Mouse (Mus musculus) lung, adult 2 months (tissue): ENCODE results near the gene Kcnv2.

Experiments
- CTCF ChIP-seq: fragments of 200-500 bp; IDR thresholded peaks from 2 replicates; pipeline ENCODE4 v1.5.1; 2011; ENCODE audit warnings: mild to moderate bottlenecking, low read length, control low read depth; ENCODE audit not compliant: insufficient read depth
- POLR2A ChIP-seq: fragments of 200-500 bp; IDR thresholded peaks from 2 replicates; pipeline ENCODE4 v1.6.1; 2011; ENCODE audit warnings: low read depth, mild to moderate bottlenecking, control low read depth, low read length, borderline replicate concordance; ENCODE audit errors: extremely low read depth

DNA sequence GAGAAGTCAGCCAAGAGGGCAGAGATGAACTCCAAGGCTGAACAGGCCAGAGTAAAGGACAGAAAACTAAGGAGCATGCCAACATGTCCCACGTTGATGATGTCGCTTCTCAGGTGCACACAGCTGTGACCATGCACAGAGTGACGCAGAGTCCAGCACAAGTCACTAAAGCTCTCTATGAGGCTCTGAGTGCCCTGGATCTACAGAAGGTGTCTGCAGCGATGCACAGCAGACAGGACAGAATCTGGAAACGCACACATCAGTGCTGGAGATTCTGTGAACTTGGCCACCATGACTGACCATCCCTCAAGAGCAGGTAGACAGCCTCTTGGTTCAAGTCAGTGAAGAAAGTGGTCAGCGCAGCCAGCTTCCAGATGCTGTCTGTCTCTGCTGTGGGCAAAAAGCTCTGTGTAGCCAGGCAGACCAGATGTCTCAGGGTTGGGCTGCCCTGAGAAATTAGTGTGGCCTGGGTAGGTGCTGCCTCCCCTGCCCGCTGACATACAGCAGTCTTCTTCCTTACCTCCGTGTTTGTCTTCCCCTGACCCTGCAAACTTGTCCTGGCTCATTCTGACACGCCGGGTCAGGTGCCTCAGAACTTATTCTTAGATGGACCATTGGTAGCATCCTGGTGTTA is 43.8 kb downstream of the Kcnv2 start:
- TF ChIP-seq CTCF: no peak
- no peak for TF ChIP-seq POLR2A
